Mouse (Mus musculus): Measurements from ENCODE around the gene Cpeb4.

- TF ChIP-seq POLR2A (IDR thresholded peaks at IDR 0.05; ENCODE audit: extremely low read depth, insufficient read depth, low read length) (no peak), CTCF (IDR thresholded peaks at IDR 0.05; ENCODE audit: extremely low read depth, insufficient read depth, low read length) (no peak)
These were observed 43.3 kb upstream of the Cpeb4 start for GRCm38 (mm10) chr11:31828771-31829072.
